ENCODE assay signal across 8 mouse cellular contexts in the genomic region with DNA sequence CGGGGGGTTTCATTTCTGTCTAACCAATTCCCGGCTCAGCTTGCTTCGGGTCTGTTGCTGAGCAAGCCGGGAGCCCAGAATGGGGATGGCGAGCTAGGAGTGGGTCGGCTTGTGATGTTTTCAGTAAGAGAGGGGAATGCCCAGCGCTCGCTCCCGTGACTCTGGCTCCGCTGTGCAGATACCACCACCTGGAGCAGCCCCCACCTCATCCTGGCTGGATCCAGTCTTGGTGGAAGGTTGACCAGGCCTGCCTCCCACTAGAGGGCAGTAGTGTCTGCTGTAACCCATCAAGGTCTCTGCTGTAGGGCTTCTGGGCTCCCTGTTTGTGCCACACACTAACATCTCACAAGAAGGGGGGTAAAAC. TPM values are rescaled to one million over a fixed set of nuclear protein-coding genes. Genes with fewer than 3 reads are reported as not detected.
DNase-seq lines count a peak whose midpoint lies in the region; ATAC-seq and TF ChIP-seq lines count a peak whose summit lies in the region.

No protein-coding gene starts in this region.

- H3K4me3 ChIP-seq in hindbrain, embryonic 11.5 days (ENCODE audit: low read depth, low read length), result peak overlapping the region; percentile 35

- H3K9me3 ChIP-seq in hindbrain, embryonic 11.5 days (ENCODE audit: control insufficient read depth, low read length), result no peaks in the 10 kb centered on the region

- TF ChIP-seq CTCF in Patski (IDR thresholded peaks at IDR 0.05), result peak; percentile 86

- no peaks in the 10 kb centered on the region for H3K36me3 ChIP-seq in hindbrain, embryonic 11.5 days (ENCODE audit: control insufficient read depth, insufficient read depth, low read length)

- 10% methylated on average over 10 of the region's 10 CpGs for WGBS in hindbrain, embryonic 11.5 days

- no peak for DNase-seq in Patski (ENCODE audit: low read depth, low spot score)
- DNase-seq in cerebellum, adult 8-10 months, result peak; percentile 86
- peak; percentile 79 for DNase-seq in frontal cortex, postnatal 10 days (ENCODE audit: low spot score in 2 of 2)
- peak; percentile 88 for DNase-seq in hindbrain, embryonic 11.5 days (ENCODE audit: low spot score)
- DNase-seq in layer of hippocampus, postnatal 36 days, result peak; percentile 75
- DNase-seq in lung, postnatal 14 days, result peak; percentile 82
- DNase-seq in retina, postnatal 7 days (ENCODE audit: low read depth, low spot score), result peak; percentile 66
- DNase-seq in urinary bladder, postnatal 14 days (ENCODE audit: low spot score), result peak; percentile 80

- H3K4me2 ChIP-seq in hindbrain, embryonic 11.5 days (replicated peaks; ENCODE audit: low read depth, low read length), result peak overlapping the region; percentile 53

- H3K4me1 ChIP-seq in hindbrain, embryonic 11.5 days (replicated peaks; ENCODE audit: control insufficient read depth, insufficient read depth, low read length), result 0 out of 2 replicates have a peak, but pooled peaks cover 3% of the 10 kb centered on the region

- CTCF ChIA-PET in Patski (lab: Charles Lee), result interaction anchor here (0.7 to 3.3 kb wide), 25 partner anchors 9 to 705 kb away, joined by 3 to 20 read pairs (median 5); no protein-coding TSS in a partner anchor

- in situ Hi-C loops in Patski (cut with MboI; ENCODE audit: low pct_unique_long_range_greater_than_20kb), result loop anchor here (10.0 kb wide), 1 partner anchor 436 kb away; no protein-coding TSS in a partner anchor

- POLR2A ChIA-PET in Patski (lab: Charles Lee), result interaction anchor here (1.2 to 2.3 kb wide), 3 partner anchors 14 to 32 kb away, joined by 3 to 10 read pairs (median 4); a partner anchor contains a TSS

- H3K9ac ChIP-seq in hindbrain, embryonic 11.5 days (ENCODE audit: low read depth, low read length), result no peak overlapping the region

- peak; percentile 60 for ATAC-seq in Patski
- ATAC-seq in hindbrain, embryonic 11.5 days (ENCODE audit: low FRiP score), result peak; percentile 88

- H3K27ac ChIP-seq in hindbrain, embryonic 11.5 days (ENCODE audit: low read depth, low read length), result 0 out of 2 replicates have a peak overlapping the region, but pooled peaks have one; percentile 30

- H3K27me3 ChIP-seq in Patski, result no peaks in the 10 kb centered on the region
- no peaks in the 10 kb centered on the region; the same call in 1 of the 2 replicates for H3K27me3 ChIP-seq in hindbrain, embryonic 11.5 days (ENCODE audit: control insufficient read depth, insufficient read depth, low read length)

RNA-seq across cellular contexts. Expression of a gene that starts 31.9 kb away (rescaled TPM):
- 91.3 TPM for polyA plus RNA-seq in Patski (2021)
- 26.8 and 28.8 TPM in 2 replicates for polyA plus RNA-seq in hindbrain, embryonic 11.5 days (2014; fragmentation: Nextera tagmentation; extraction: Ambion mirVana)
- 10 to 100 TPM; 59.6 to 64.5 TPM for total RNA-seq in layer of hippocampus, postnatal 36 days (2021)
